Mouse (Mus musculus) limb, embryonic 10.5 days (tissue): ENCODE results near the gene Amn. TPM values are rescaled to one million over a fixed set of nuclear protein-coding genes. Genes with fewer than 3 reads are reported as not detected.

Experiments used
- polyA plus RNA-seq: library from polyadenylated mRNA; unstranded; fragments of >200 nt; fragmentation: Nextera tagmentation; extraction: Ambion mirVana; gene quantifications from 2 replicates; pipeline ENCODE4 v1.2.1, GENCODE M21; 2016

Gene Amn
- polyA plus RNA-seq, 1 experiment from 2014 or later: 0.33 TPM

Other genes starting within 250 kb of the Amn start
- gene Rcor1, start 231.7 kb upstream of the Amn start, polyA plus RNA-seq: 7.9 and 9.1 TPM in 2 replicates
- gene Traf3, start 104.7 kb upstream of the Amn start, polyA plus RNA-seq: 9.6 and 10.9 TPM in 2 replicates
- gene 4930595D18Rik, start 86.6 kb upstream of the Amn start, polyA plus RNA-seq: not detected in 2 replicates
- gene Cdc42bpb, start 106.6 kb downstream of the Amn start, polyA plus RNA-seq: 30.4 and 32.0 TPM in 2 replicates
- gene Lbhd2, start 135.7 kb downstream of the Amn start, polyA plus RNA-seq: not detected in 2 replicates
- gene Exoc3l4, start 145.9 kb downstream of the Amn start, polyA plus RNA-seq: 5.1 and 6.5 TPM in 2 replicates
- 4.3 and 6.0 TPM in 2 replicates for gene Tnfaip2, start 171.4 kb downstream of the Amn start, polyA plus RNA-seq
- gene Gm266, start 214.7 kb downstream of the Amn start, polyA plus RNA-seq: 11.4 and 13.7 TPM in 2 replicates